Mouse (Mus musculus) forebrain, embryonic 16.5 days (tissue): Measurements from ENCODE around the gene Myo1e. TPM values are rescaled to one million over a fixed set of nuclear protein-coding genes. Genes with fewer than 3 reads are reported as not detected.

ENCODE experiments used
- ATAC-seq: fragments of 200-750 bp; cut with Nextera tagmentation; 2 replicates; pipeline ENCODE4 v1.8.0; 2017; ENCODE audit warnings: mild to moderate bottlenecking, moderate library complexity
- H3K27ac ChIP-seq: fragments of 300-500 bp; sonication (generic); 2 replicates; pipeline ENCODE4 v1.5.1; 2014; ENCODE audit warnings: low read length, control low read depth
- H3K27me3 ChIP-seq: fragments of 300-500 bp; sonication (generic); replicated peaks from 2 replicates; pipeline ENCODE4 v1.6.1; 2014; ENCODE audit warnings: low read length; ENCODE audit not compliant: control insufficient read depth, insufficient read depth
- H3K36me3 ChIP-seq: fragments of 300-500 bp; sonication (generic); 2 replicates; pipeline ENCODE4 v1.6.1; 2014; ENCODE audit not compliant: control insufficient read depth, insufficient read depth
- H3K4me1 ChIP-seq: fragments of 300-500 bp; sonication (generic); replicated peaks from 2 replicates; pipeline ENCODE4 v1.6.1; 2014; ENCODE audit warnings: low read length; ENCODE audit not compliant: control insufficient read depth, insufficient read depth
- H3K4me2 ChIP-seq: fragments of 300-500 bp; sonication (generic); 2 replicates; pipeline ENCODE4 v1.6.1; 2014; ENCODE audit warnings: mild to moderate bottlenecking, low read length, control low read depth
- H3K4me3 ChIP-seq: fragments of 300-500 bp; sonication (generic); replicated peaks from 2 replicates; pipeline ENCODE4 v1.5.1; 2014; ENCODE audit warnings: mild to moderate bottlenecking, low read length, control low read depth
- H3K9ac ChIP-seq: fragments of 300-500 bp; sonication (generic); replicated peaks from 2 replicates; pipeline ENCODE4 v1.6.1; 2014; ENCODE audit warnings: low read depth, low read length, control low read depth
- H3K9me3 ChIP-seq: fragments of 300-500 bp; sonication (generic); 2 replicates; pipeline ENCODE4 v1.6.1; 2016; ENCODE audit warnings: low read length; ENCODE audit not compliant: control insufficient read depth
- WGBS: fragments of 180-500 bp; shearing (Covaris S2); extraction: QIAGEN DNeasy Blood & Tissue Kit; methylation state at CpG from one replicate; pipeline ENCODE4 v1.1.7; 2014; 5-methylcytosine and 5-hydroxymethylcytosine counted together
- polyA plus RNA-seq: library from polyadenylated mRNA; unstranded; fragments of >200 nt; fragmentation: Nextera tagmentation; extraction: Ambion mirVana; gene quantifications from 2 replicates; pipeline ENCODE4 v1.2.1, GENCODE M21; 2015

Gene Myo1e
- polyA plus RNA-seq, 1 experiment from 2014 or later = 5.8 TPM

GRCm38 (mm10) chr9:70395617-70396016, 188.5 kb downstream of the Myo1e start:
- H3K4me1 ChIP-seq = peaks cover 5% of the 10 kb centered on the region
- no peaks in the 10 kb centered on the region for H3K27me3 ChIP-seq
- H3K9me3 ChIP-seq = no peaks in the 10 kb centered on the region
- ATAC-seq = no peak
- no peaks in the 10 kb centered on the region for H3K36me3 ChIP-seq
- no peak overlapping the region for H3K9ac ChIP-seq
- WGBS = 84% methylated on average over 12 of the region's 12 CpGs
- no peak overlapping the region for H3K4me3 ChIP-seq
- H3K27ac ChIP-seq = no peak overlapping the region
- H3K4me2 ChIP-seq = no peak overlapping the region

DNA sequence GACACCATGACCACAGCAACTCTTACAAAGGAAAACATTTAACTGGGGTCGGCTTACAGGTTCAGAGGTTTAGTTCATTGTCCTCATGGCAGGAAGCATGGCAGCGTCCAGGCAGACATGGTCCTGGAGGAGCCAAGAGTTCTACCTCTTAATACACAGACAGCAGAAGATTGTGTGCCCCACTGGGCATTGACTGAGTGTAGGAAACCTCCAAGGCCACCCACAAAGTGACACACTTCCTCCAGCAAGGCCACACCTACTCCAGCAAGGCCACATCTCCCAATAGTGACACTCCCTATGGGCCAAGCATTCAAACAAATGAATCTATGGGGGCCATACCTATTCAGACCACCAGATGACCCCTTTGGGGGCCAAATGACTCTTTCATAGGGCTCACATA, 188.9 kb downstream of the Myo1e start:
- H3K4me1 ChIP-seq = peaks cover 5% of the 10 kb centered on the region
- H3K4me2 ChIP-seq = no peak overlapping the region
- 88% methylated on average over 2 of the region's 2 CpGs for WGBS
- H3K36me3 ChIP-seq = no peaks in the 10 kb centered on the region
- no peaks in the 10 kb centered on the region for H3K9me3 ChIP-seq
- no peaks in the 10 kb centered on the region for H3K27me3 ChIP-seq
- no peak for ATAC-seq
- no peak overlapping the region for H3K9ac ChIP-seq
- H3K27ac ChIP-seq = no peak overlapping the region
- no peak overlapping the region for H3K4me3 ChIP-seq

DNA sequence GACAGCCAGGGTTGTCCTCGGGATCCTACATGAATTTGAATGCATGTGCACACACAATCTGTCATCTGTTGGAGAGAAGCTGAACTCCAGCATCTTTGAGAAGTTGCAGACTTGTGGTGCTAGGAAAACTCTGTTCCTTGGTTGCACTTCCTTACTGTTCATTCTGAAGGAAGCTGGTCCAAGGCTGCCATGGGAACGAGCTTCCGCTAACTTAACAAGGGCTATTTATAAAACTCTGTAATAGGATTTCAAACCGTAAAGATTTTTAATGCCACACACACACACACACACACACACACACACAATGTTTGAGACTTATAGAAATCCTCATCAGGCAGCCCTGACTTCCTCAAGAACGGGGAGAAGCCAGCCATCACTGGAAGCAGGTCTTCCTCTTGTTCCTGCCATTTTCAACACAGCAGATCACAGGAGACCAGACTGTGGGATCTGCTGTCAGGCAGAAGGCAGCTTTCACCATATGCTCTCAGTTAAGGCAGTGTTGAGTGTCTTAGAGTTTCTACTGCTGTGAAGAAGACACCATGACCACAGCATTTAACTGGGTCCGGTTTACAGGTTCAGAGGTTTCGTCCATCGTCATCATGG, 194.9 kb downstream of the Myo1e start:
- Histone ChIP-seq H3K4me3 (no peak overlapping the region), H3K4me2 (no peak overlapping the region), H3K9me3 (no peaks in the 10 kb centered on the region), H3K27me3 (no peaks in the 10 kb centered on the region), H3K4me1 (no peaks in the 10 kb centered on the region), H3K36me3 (no peaks in the 10 kb centered on the region), H3K27ac (no peak overlapping the region), H3K9ac (no peak overlapping the region)
- ATAC-seq = 0 out of 2 replicates have a peak, but pooled peaks have one; percentile 23
- 87% methylated on average over 8 of the region's 8 CpGs for whole genome bisulfite sequencing

- Histone ChIP-seq H3K4me1 (no peaks in the 10 kb centered on the region), H3K9ac (no peak overlapping the region), H3K4me2 (no peak overlapping the region), H3K4me3 (no peak overlapping the region), H3K9me3 (no peaks in the 10 kb centered on the region), H3K36me3 (peaks cover 22% of the 10 kb centered on the region), H3K27ac (no peak overlapping the region), H3K27me3 (no peaks in the 10 kb centered on the region)
- ATAC-seq = no peak
- WGBS = 95% methylated on average over 3 of the region's 3 CpGs
These were observed 199.4 kb downstream of the Myo1e start for GRCm38 (mm10) chr9:70406596-70406995.

DNA sequence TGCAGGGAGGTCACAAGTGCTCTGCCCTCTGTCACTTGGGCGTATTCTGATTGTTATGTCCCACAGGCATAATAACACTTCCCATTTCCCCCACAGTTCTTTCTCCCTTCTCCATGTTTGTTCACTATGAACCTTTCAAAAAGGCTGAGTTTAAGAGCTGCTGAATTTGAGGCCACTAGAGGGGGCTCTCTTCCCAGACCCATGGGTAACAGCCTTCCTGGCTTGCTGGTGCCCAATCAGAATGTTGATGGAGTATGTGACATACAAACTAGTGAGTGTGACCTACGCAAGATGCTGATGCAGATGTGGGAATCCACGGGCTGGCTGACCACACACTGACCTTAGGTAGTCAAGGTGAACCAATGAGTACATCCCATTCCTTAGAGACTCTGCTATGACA, 201.6 kb downstream of the Myo1e start:
- no peak overlapping the region for H3K9ac ChIP-seq
- no peak overlapping the region for H3K27ac ChIP-seq
- no peak for ATAC-seq
- WGBS = 95% methylated on average over 3 of the region's 3 CpGs
- no peaks in the 10 kb centered on the region for H3K9me3 ChIP-seq
- no peak overlapping the region for H3K4me2 ChIP-seq
- no peaks in the 10 kb centered on the region for H3K27me3 ChIP-seq
- H3K4me1 ChIP-seq = no peaks in the 10 kb centered on the region
- H3K36me3 ChIP-seq = peaks cover 28% of the 10 kb centered on the region
- H3K4me3 ChIP-seq = no peak overlapping the region

DNA sequence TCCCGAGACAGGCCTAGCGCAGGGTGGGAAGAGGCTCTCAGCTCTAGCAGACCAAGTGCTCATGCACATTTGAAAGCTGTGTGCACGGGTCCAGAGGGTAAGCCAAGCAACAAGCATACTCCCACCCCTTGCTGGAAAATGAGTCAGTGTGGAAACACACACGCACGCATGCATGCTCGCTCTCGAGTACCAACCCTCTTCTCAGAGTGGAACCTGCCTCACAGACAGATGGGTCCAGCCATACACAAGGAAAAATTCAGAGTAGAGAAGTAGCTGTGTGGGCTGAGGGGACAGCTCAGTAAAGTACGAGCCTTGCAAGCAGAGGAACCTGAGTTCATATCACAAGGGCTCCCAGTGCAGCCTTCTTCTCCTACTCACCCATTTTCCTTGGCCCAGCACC, 202.6 kb downstream of the Myo1e start:
- Histone ChIP-seq H3K27me3 (no peaks in the 10 kb centered on the region), H3K36me3 (peaks cover 28% of the 10 kb centered on the region), H3K4me1 (no peaks in the 10 kb centered on the region), H3K9me3 (no peaks in the 10 kb centered on the region), H3K9ac (no peak overlapping the region), H3K4me2 (no peak overlapping the region), H3K27ac (no peak overlapping the region), H3K4me3 (no peak overlapping the region)
- WGBS = 94% methylated on average over 8 of the region's 8 CpGs
- ATAC-seq = no peak

- peaks cover 30% of the 10 kb centered on the region for H3K36me3 ChIP-seq
- no peaks in the 10 kb centered on the region for H3K9me3 ChIP-seq
- ATAC-seq = no peak
- H3K4me3 ChIP-seq = no peak overlapping the region
- no peak overlapping the region for H3K4me2 ChIP-seq
- H3K9ac ChIP-seq = no peak overlapping the region
- 85% methylated on average over 11 of the region's 11 CpGs for WGBS
- no peak overlapping the region for H3K27ac ChIP-seq
- no peaks in the 10 kb centered on the region for H3K27me3 ChIP-seq
- H3K4me1 ChIP-seq = no peaks in the 10 kb centered on the region
These were observed 203.5 kb downstream of the Myo1e start for GRCm38 (mm10) chr9:70410668-70411067.

- Histone ChIP-seq H3K36me3 (peaks cover 30% of the 10 kb centered on the region), H3K4me2 (no peak overlapping the region), H3K4me3 (no peak overlapping the region), H3K9ac (no peak overlapping the region), H3K9me3 (no peaks in the 10 kb centered on the region), H3K4me1 (no peaks in the 10 kb centered on the region), H3K27ac (no peak overlapping the region), H3K27me3 (no peaks in the 10 kb centered on the region)
- no peak for ATAC-seq
- 94% methylated on average over 7 of the region's 7 CpGs for WGBS
These were observed 205.9 kb downstream of the Myo1e start for GRCm38 (mm10) chr9:70413038-70413437.

GRCm38 (mm10) chr9:70416412-70416811, 209.3 kb downstream of the Myo1e start:
- Histone ChIP-seq H3K9ac (no peak overlapping the region), H3K9me3 (no peaks in the 10 kb centered on the region), H3K4me1 (peaks cover 6% of the 10 kb centered on the region), H3K4me3 (no peak overlapping the region), H3K4me2 (no peak overlapping the region), H3K36me3 (peaks cover 11% of the 10 kb centered on the region; the same call in 1 of the 2 replicates), H3K27me3 (no peaks in the 10 kb centered on the region), H3K27ac (no peak overlapping the region)
- WGBS = 83% methylated on average over 3 of the region's 3 CpGs
- ATAC-seq = no peak
